Comparison of ENCODE assay signal across 21 mouse cellular contexts in genomic region chr11:21549052-21549451, GRCm38 (mm10). TPM values are rescaled to one million over a fixed set of nuclear protein-coding genes. Genes with fewer than 3 reads are reported as not detected.
DNase-seq lines count a peak whose midpoint lies in the region; ATAC-seq and TF ChIP-seq lines count a peak whose summit lies in the region.
"Had no signal": no experiment of that assay in that cellular context is flagged by ENCODE, and none has a peak within 500 bp of the region (broad histone marks: within the 10 kb centered on the region; RNA-seq: fewer than 3 reads in every experiment).

No protein-coding gene starts in this region.

- H3K9me3 ChIP-seq in liver, embryonic 11.5 days (ENCODE audit: control insufficient read depth, low read length): no peaks in the 10 kb centered on the region
- H3K9me3 ChIP-seq in megakaryocyte, embryonic 14.5 days: no peaks in the 10 kb centered on the region
- no peaks in the 10 kb centered on the region for H3K9me3 ChIP-seq in forebrain, embryonic 13.5 days (replicated peaks)
- H3K9me3 ChIP-seq: forebrain, embryonic 15.5 days; heart, embryonic 15.5 days; hindbrain, embryonic 15.5 days; liver, embryonic 15.5 days; lung, embryonic 15.5 days; midbrain, embryonic 10.5 days; neural tube, embryonic 15.5 days had no signal

- no peak overlapping the region for H3K9ac ChIP-seq in liver, adult 2 months (ENCODE audit: low read depth, low read length)
- H3K9ac ChIP-seq in liver, embryonic 11.5 days (ENCODE audit: low read depth, low read length): no peak overlapping the region
- H3K9ac ChIP-seq in forebrain, embryonic 13.5 days: no peak overlapping the region
- H3K9ac ChIP-seq: forebrain, embryonic 15.5 days; heart, embryonic 15.5 days; hindbrain, embryonic 15.5 days; liver, embryonic 15.5 days; lung, embryonic 15.5 days; neural tube, embryonic 15.5 days had no signal

- 79% methylated on average over 2 of the region's 2 CpGs for WGBS in liver, adult 2 months
- WGBS in liver, embryonic 11.5 days: 76% methylated on average over 2 of the region's 2 CpGs
- 96% methylated on average over 2 of the region's 2 CpGs for WGBS in forebrain, embryonic 13.5 days

- no peak overlapping the region for H3K4me2 ChIP-seq in liver, embryonic 11.5 days
- no peak overlapping the region for H3K4me2 ChIP-seq in forebrain, embryonic 13.5 days
- H3K4me2 ChIP-seq: forebrain, embryonic 15.5 days; heart, embryonic 15.5 days; hindbrain, embryonic 15.5 days; lung, embryonic 15.5 days; neural tube, embryonic 15.5 days had no signal

- H3K4me3 ChIP-seq in liver, adult 2 months (ENCODE audit: insufficient read depth, low read depth, low read length): no peak overlapping the region
- H3K4me3 ChIP-seq in liver, embryonic 11.5 days (ENCODE audit: low read depth, low read length): no peak overlapping the region
- H3K4me3 ChIP-seq in megakaryocyte, embryonic 14.5 days (replicated peaks): peak overlapping the region; percentile 82
- no peak overlapping the region for H3K4me3 ChIP-seq in forebrain, embryonic 13.5 days
- H3K4me3 ChIP-seq: forebrain, embryonic 15.5 days; heart, embryonic 15.5 days; hindbrain, embryonic 15.5 days; lung, embryonic 15.5 days; midbrain, embryonic 10.5 days; neural tube, embryonic 15.5 days had no signal

- H3K4me1 ChIP-seq in liver, adult 2 months (ENCODE audit: control insufficient read depth, insufficient read depth, low read length): peaks cover 14% of the 10 kb centered on the region
- no peaks in the 10 kb centered on the region; the same call in 1 of the 2 replicates for H3K4me1 ChIP-seq in liver, embryonic 11.5 days (replicated peaks; ENCODE audit: control insufficient read depth, insufficient read depth, low read length)
- H3K4me1 ChIP-seq in megakaryocyte, embryonic 14.5 days: peaks cover 71% of the 10 kb centered on the region
- no peaks in the 10 kb centered on the region for H3K4me1 ChIP-seq in forebrain, embryonic 13.5 days
- H3K4me1 ChIP-seq: forebrain, embryonic 15.5 days; hindbrain, embryonic 15.5 days; lung, embryonic 15.5 days; midbrain, embryonic 10.5 days; neural tube, embryonic 15.5 days had no signal

- H3K79me2 ChIP-seq in liver, adult 2 months (ENCODE audit: control insufficient read depth, insufficient read depth, low read length): no peaks in the 10 kb centered on the region

- ATAC-seq in liver, embryonic 11.5 days (replicated peaks; ENCODE audit: low FRiP score): no peak
- peak; percentile 50; the same call in 1 of the 2 replicates for ATAC-seq in erythroblast, adult 5-6 weeks (replicated peaks; ENCODE audit: low FRiP score, poor library complexity, severe bottlenecking)
- no peak for ATAC-seq in forebrain, embryonic 13.5 days
- ATAC-seq: forebrain, embryonic 15.5 days; midbrain, embryonic 16.5 days had no signal

- H3K27me3 ChIP-seq in liver, adult 2 months (ENCODE audit: control insufficient read depth, insufficient read depth, low read length): no peaks in the 10 kb centered on the region
- no peaks in the 10 kb centered on the region for H3K27me3 ChIP-seq in liver, embryonic 11.5 days (replicated peaks; ENCODE audit: control insufficient read depth, insufficient read depth, low read length)
- H3K27me3 ChIP-seq in megakaryocyte, embryonic 14.5 days (replicated peaks): no peaks in the 10 kb centered on the region
- no peaks in the 10 kb centered on the region for H3K27me3 ChIP-seq in forebrain, embryonic 13.5 days
- H3K27me3 ChIP-seq: forebrain, embryonic 15.5 days; heart, embryonic 15.5 days; hindbrain, embryonic 15.5 days; liver, embryonic 15.5 days; lung, embryonic 15.5 days; neural tube, embryonic 15.5 days had no signal

- H3K27ac ChIP-seq in liver, adult 2 months (replicated peaks; ENCODE audit: insufficient read depth, low read depth, low read length): peak overlapping the region; percentile 13; the same call in 1 of the 2 replicates
- H3K27ac ChIP-seq in liver, embryonic 11.5 days (ENCODE audit: low read depth, low read length): no peak overlapping the region
- no peak overlapping the region for H3K27ac ChIP-seq in forebrain, embryonic 13.5 days
- H3K27ac ChIP-seq: forebrain, embryonic 15.5 days; heart, embryonic 15.5 days; hindbrain, embryonic 15.5 days; liver, embryonic 15.5 days; lung, embryonic 15.5 days; midbrain, embryonic 10.5 days; neural tube, embryonic 15.5 days had no signal

- no peak for TF ChIP-seq CTCF in liver, adult 2 months (IDR thresholded peaks at IDR 0.05; ENCODE audit: low read depth, low read length)

- no peak for TF ChIP-seq POLR2A in liver, adult 2 months (IDR thresholded peaks at IDR 0.05; ENCODE audit: extremely low read depth, insufficient read depth, low read length)

- no peaks in the 10 kb centered on the region for H3K36me3 ChIP-seq in liver, adult 2 months (ENCODE audit: control insufficient read depth, insufficient read depth, low read length)
- H3K36me3 ChIP-seq in liver, embryonic 11.5 days (ENCODE audit: control insufficient read depth, insufficient read depth, low read length): no peaks in the 10 kb centered on the region
- no peaks in the 10 kb centered on the region for H3K36me3 ChIP-seq in megakaryocyte, embryonic 14.5 days (replicated peaks; ENCODE audit: low read length)
- no peaks in the 10 kb centered on the region for H3K36me3 ChIP-seq in forebrain, embryonic 13.5 days (ENCODE audit: poor library complexity, severe bottlenecking)
- H3K36me3 ChIP-seq: forebrain, embryonic 15.5 days; heart, embryonic 15.5 days; hindbrain, embryonic 15.5 days; liver, embryonic 15.5 days; lung, embryonic 15.5 days; midbrain, embryonic 10.5 days; neural tube, embryonic 15.5 days had no signal

- DNase-seq in liver, adult 2 months (ENCODE audit: extremely low read depth, low read depth, low spot score): peak; percentile 51
- no peak for DNase-seq in liver, embryonic 11.5 days (ENCODE audit: low spot score)
- DNase-seq in thymus, postnatal 25 days: no peak
- DNase-seq in frontal cortex, adult 2 months (ENCODE audit: extremely low spot score in 1 of 2, low spot score in 1 of 2): no peak
- DNase-seq in cerebellum, postnatal 10 days: no peak
- DNase-seq: cerebellum, adult 11-12 months; cerebellum, postnatal 36 days; gastrocnemius, postnatal 36 days; heart, postnatal 36 days; layer of hippocampus, adult 9-11 months had no signal

RNA-seq across cellular contexts. Expression of gene Wdpcp, which starts 23.0 kb away (rescaled TPM):
- total RNA-seq in liver, adult 2 months (2014; rRNA removed): 4.8 TPM in 2 replicates
- polyA plus RNA-seq in liver, adult 2 months (2012; rRNA removed): 0.94 and 1.8 TPM in 2 replicates
- polyA plus RNA-seq in liver, embryonic 11.5 days (2014; fragmentation: Nextera tagmentation; extraction: Ambion mirVana): 3.7 and 5.1 TPM in 2 replicates
- 2.5 TPM in 1 of 2 replicates, not detected in the other for total RNA-seq in erythroblast, adult 5-6 weeks (2015; ENCODE audit: low replicate concordance)
- total RNA-seq in erythroblast, adult 5-6 weeks (2017; ENCODE audit: low replicate concordance): 1.0 and 1.8 TPM in 2 replicates
- polyA plus RNA-seq in megakaryocyte, embryonic 14.5 days (2012; ENCODE audit: insufficient read depth, low replicate concordance): 0.32 TPM in 1 of 2 replicates, not detected in the other
- polyA plus RNA-seq in forebrain, embryonic 13.5 days (2015; fragmentation: Nextera tagmentation; extraction: Ambion mirVana): 10.9 and 13.8 TPM in 2 replicates
- 7.0 and 8.8 TPM in 2 replicates for polyA plus RNA-seq in frontal cortex, adult 2 months (2012; rRNA removed)

RNA-seq across cellular contexts. Expression of gene Mdh1, which starts 23.1 kb away (rescaled TPM):
- total RNA-seq in liver, adult 2 months (2014; rRNA removed): 1,388 and 1,668 TPM in 2 replicates
- 356 and 394 TPM in 2 replicates for polyA plus RNA-seq in liver, adult 2 months (2012; rRNA removed)
- polyA plus RNA-seq in liver, embryonic 11.5 days (2014; fragmentation: Nextera tagmentation; extraction: Ambion mirVana): 282 and 283 TPM in 2 replicates
- total RNA-seq in erythroblast, adult 5-6 weeks (2015; ENCODE audit: low replicate concordance): 46.4 and 69.2 TPM in 2 replicates
- 31.9 and 42.4 TPM in 2 replicates for total RNA-seq in erythroblast, adult 5-6 weeks (2017; ENCODE audit: low replicate concordance)
- 1.1 and 13.0 TPM in 2 replicates for polyA plus RNA-seq in megakaryocyte, embryonic 14.5 days (2012; ENCODE audit: insufficient read depth, low replicate concordance)
- polyA plus RNA-seq in forebrain, embryonic 13.5 days (2015; fragmentation: Nextera tagmentation; extraction: Ambion mirVana): 454 and 496 TPM in 2 replicates
- polyA plus RNA-seq in frontal cortex, adult 2 months (2012; rRNA removed): 820 and 931 TPM in 2 replicates

Comparison
In these comparisons a context has a peak if more than half of its experiments do, and no peak if none do; other contexts are left out.
1. RNA of gene Mdh1, which starts 23.1 kb away (polyA plus RNA-seq): 820 to 931 TPM in frontal cortex, adult 2 months, 454 to 496 TPM in forebrain, embryonic 13.5 days, 356 to 394 TPM in liver, adult 2 months and 282 to 283 TPM in liver, embryonic 11.5 days; 1.1 to 13.0 TPM in megakaryocyte, embryonic 14.5 days; every median in the first group is over 10 times any median in the second.